Mouse (Mus musculus): ENCODE data around the gene Grhl1. TPM values are rescaled to one million over a fixed set of nuclear protein-coding genes. Genes with fewer than 3 reads are reported as not detected.
"Not testable (repeated sequence)": the region's sequence is repeated elsewhere in the genome, so short reads cannot be mapped to it uniquely, and the experiment has no call there.

Gene Grhl1
- polyA plus RNA-seq (2016; fragmentation: Nextera tagmentation; extraction: Ambion mirVana): 4.1 and 5.1 TPM in 2 replicates

DNA sequence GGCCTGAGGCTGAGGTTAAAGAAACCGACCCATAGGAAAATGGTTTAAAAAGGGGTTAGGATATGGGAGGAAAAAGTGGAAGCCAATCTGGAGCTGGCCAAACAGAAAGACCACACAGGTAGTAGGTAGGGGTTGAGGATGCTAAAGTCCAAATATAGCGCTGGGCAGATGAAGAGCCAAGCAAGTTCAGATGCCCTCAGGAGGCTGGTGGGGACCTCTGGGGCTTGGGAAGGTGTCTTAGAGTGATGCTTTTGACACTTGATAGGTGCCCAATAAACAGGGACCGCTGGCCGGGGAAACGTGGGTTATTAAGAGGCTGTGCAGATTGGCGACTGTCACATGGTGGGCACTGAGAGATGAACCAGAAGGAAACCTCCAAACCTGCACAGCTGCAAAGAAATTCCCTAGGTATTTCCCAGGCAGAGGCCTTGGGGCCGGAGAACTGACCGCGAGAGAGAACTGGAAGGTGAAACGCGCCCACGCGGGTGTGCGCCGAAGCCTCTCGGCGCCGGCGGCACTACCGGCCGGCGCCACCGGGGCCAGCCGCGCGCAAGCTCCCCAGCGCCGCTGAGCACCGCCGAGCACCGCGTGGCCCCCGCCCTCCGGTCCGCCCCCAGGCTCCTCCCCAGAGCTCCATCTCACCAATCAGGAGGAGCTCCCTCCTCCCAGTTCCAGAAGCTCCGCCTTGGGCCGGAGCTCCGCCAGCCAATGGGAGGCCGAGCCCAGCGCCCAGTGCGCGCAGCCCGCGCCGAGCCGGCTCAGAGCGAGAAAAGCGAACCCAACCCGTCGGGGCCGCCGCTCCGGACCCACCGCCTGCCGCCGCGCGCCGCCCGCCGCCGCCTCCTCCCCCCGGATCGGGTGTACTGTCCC, at the start of gene Grhl1:
Grhl1 (plus strand) TSS at position 761 of the 870 bp plus-strand sequence.
- Histone ChIP-seq H3K4me1 (peaks cover 20% of the 10 kb centered on the region), H3K27me3 (ENCODE audit: insufficient read depth, poor library complexity, severe bottlenecking) (peaks cover 23% of the 10 kb centered on the region), H3K9me3 (no peaks in the 10 kb centered on the region), H3K4me3 (peak within 1 kb of the TSS; percentile 88), H3K27ac (peak within 1 kb of the TSS; percentile 89), H3K36me3 (peaks cover 10% of the 10 kb centered on the region)
- peak; percentile 97 for DNase-seq (ENCODE audit: low spot score)
- 2% methylated on average over 64 of the region's 64 CpGs for WGBS

DNA sequence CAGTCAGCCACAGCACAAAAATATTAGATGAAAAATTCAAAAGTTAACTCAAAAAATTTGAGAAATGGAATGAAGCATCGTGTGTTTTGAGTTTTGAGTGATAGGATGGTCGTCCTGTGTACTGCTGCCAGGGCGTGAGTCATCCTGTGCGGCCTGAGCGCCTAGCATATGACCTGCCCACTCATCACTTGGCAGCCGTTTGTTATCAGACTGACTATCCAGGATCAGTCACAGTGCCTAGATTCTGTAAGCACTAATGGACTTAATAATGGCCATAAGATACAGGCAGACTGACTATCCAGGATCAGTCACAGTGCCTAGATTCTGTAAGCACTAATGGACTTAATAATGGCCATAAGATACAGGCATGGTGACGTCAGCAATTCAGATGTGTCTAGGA, 47.0 kb upstream of the Grhl1 start:
- H3K9me3 ChIP-seq; H3K4me3 ChIP-seq; H3K27ac ChIP-seq; H3K4me1 ChIP-seq; H3K27me3 ChIP-seq (ENCODE audit: insufficient read depth, poor library complexity, severe bottlenecking); DNase-seq (ENCODE audit: low spot score): not testable (repeated sequence)
- H3K36me3 ChIP-seq: peaks cover 14% of the 10 kb centered on the region; the same call in 1 of the 2 replicates
- WGBS: 75% methylated on average over 7 of the region's 7 CpGs

- WGBS: 63% methylated on average over 5 of the region's 5 CpGs
- DNase-seq (ENCODE audit: low spot score): no peak
- H3K36me3 ChIP-seq: 0 out of 2 replicates have a peak, but pooled peaks cover 11% of the 10 kb centered on the region
- no peaks in the 10 kb centered on the region for H3K9me3 ChIP-seq
- H3K4me1 ChIP-seq: no peaks in the 10 kb centered on the region
- no peak overlapping the region for H3K4me3 ChIP-seq
- no peak overlapping the region for H3K27ac ChIP-seq
- H3K27me3 ChIP-seq (ENCODE audit: insufficient read depth, poor library complexity, severe bottlenecking): no peaks in the 10 kb centered on the region
Observed at GRCm38 (mm10) chr12:24536390-24536789, 35.7 kb upstream of the Grhl1 start.

- Histone ChIP-seq H3K27me3 (ENCODE audit: insufficient read depth, poor library complexity, severe bottlenecking) (no peaks in the 10 kb centered on the region), H3K4me3 (no peak overlapping the region), H3K4me1 (no peaks in the 10 kb centered on the region), H3K27ac (no peak overlapping the region), H3K36me3 (0 out of 2 replicates have a peak, but pooled peaks cover 4% of the 10 kb centered on the region), H3K9me3 (no peaks in the 10 kb centered on the region)
- WGBS: 61% methylated on average over 2 of the region's 2 CpGs
- DNase-seq (ENCODE audit: low spot score): no peak
Observed at GRCm38 (mm10) chr12:24537201-24537600, 34.9 kb upstream of the Grhl1 start.

DNA sequence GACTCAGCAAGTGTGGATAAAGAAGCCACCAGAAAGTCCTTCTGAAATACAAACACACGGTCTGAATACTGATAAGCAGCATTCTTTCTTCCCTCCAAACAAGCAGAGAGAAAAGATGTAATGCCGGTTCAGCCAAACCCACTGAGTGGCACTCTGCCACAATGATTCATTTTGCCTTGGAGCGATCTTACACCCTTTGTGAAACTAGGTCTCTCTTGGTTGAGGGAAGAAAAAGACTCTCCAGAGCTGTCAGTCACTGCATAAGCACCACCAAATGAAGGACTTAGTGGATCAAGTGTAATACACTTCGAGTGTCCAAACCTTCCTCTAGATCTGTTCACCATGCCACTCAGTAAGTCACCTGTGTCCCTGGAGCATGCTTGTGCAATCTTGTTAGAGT, 34.1 kb upstream of the Grhl1 start:
- WGBS: 53% methylated on average over 4 of the region's 4 CpGs
- no peaks in the 10 kb centered on the region for H3K36me3 ChIP-seq
- no peaks in the 10 kb centered on the region for H3K9me3 ChIP-seq
- no peak for DNase-seq (ENCODE audit: low spot score)
- H3K27ac ChIP-seq: no peak overlapping the region
- H3K4me3 ChIP-seq: no peak overlapping the region
- no peaks in the 10 kb centered on the region for H3K4me1 ChIP-seq
- no peaks in the 10 kb centered on the region for H3K27me3 ChIP-seq (ENCODE audit: insufficient read depth, poor library complexity, severe bottlenecking)

DNA sequence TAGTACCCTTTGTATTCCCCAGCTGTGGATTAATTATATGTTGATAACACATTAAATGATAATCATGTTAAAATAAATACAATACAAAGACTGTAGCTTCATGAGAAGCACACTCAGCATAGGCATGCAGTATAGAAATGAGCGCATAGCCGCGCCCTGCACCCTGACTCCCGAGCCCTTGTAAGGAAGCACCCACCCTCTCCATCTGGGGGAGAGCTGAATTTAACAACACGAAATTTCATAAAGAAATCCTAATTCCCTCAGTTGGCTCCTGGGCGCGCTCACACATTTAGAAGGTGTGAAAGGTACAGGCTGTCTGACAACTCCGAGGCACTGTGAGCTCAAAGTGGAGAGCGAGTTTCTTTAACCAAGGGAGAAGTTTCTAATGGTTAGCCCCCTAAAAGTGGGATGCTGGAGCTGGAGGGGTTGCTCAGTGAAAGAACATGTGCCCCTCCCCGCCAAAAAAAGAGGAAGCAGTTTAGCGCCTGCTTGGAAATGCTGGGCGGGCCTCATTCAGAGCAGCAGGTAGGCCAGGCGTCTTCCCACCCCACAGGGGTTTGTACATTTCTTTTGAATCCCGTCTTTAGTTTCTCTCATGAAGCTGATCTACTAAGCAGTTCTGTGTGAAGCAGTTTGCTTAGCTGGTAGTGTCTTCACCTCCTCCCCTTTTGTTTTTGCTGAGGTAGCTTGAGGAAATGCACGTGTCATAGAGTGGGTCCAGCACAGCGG, 30.5 kb upstream of the Grhl1 start:
- no peaks in the 10 kb centered on the region for H3K27me3 ChIP-seq (ENCODE audit: insufficient read depth, poor library complexity, severe bottlenecking)
- WGBS: 82% methylated on average over 16 of the region's 16 CpGs
- DNase-seq (ENCODE audit: low spot score): no peak

GRCm38 (mm10) chr12:24547686-24548085, 24.4 kb upstream of the Grhl1 start:
- no peaks in the 10 kb centered on the region for H3K9me3 ChIP-seq
- no peak overlapping the region for H3K27ac ChIP-seq
- no peak for DNase-seq (ENCODE audit: low spot score)
- no peaks in the 10 kb centered on the region for H3K27me3 ChIP-seq (ENCODE audit: insufficient read depth, poor library complexity, severe bottlenecking)
- H3K36me3 ChIP-seq: peaks cover 18% of the 10 kb centered on the region; the same call in 1 of the 2 replicates
- H3K4me1 ChIP-seq: peaks cover 13% of the 10 kb centered on the region; the same call in 1 of the 2 replicates
- WGBS: 90% methylated on average over 8 of the region's 8 CpGs
- H3K4me3 ChIP-seq: no peak overlapping the region

More for the DNA sequence above, 30.5 kb upstream of the Grhl1 start:
- Histone ChIP-seq H3K27ac (no peak overlapping the region), H3K9me3 (no peaks in the 10 kb centered on the region), H3K36me3 (peaks cover 4% of the 10 kb centered on the region; the same call in 1 of the 2 replicates), H3K4me1 (peaks cover 2% of the 10 kb centered on the region; the same call in 1 of the 2 replicates), H3K4me3 (no peak overlapping the region)

DNA sequence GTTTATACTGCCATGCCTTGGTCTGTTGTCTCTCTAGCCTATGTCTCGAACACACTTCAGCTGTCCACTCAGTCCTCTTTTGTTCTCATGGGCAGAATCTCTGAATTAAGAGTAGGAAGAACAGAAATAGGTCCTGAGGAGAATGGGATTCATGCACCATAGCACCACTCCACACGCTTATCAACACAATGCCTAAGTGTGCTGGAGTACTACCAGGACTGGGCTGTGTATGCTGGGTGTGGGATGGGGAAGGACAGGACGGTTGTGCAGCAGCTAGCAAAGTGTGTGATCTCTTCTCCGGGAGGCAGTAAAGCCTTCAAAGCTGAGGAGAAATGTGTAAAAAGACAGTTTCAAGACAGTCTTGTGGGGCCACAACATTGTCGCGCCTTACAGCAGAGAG, 23.2 kb upstream of the Grhl1 start:
- DNase-seq (ENCODE audit: low spot score): no peak
- Histone ChIP-seq H3K4me1 (peaks cover 13% of the 10 kb centered on the region; the same call in 1 of the 2 replicates), H3K36me3 (peaks cover 18% of the 10 kb centered on the region; the same call in 1 of the 2 replicates), H3K27me3 (ENCODE audit: insufficient read depth, poor library complexity, severe bottlenecking) (no peaks in the 10 kb centered on the region), H3K4me3 (no peak overlapping the region), H3K9me3 (no peaks in the 10 kb centered on the region), H3K27ac (no peak overlapping the region)
- 70% methylated on average over 6 of the region's 6 CpGs for WGBS

- Histone ChIP-seq H3K27me3 (ENCODE audit: insufficient read depth, poor library complexity, severe bottlenecking) (no peaks in the 10 kb centered on the region), H3K4me3 (no peak overlapping the region), H3K27ac (0 out of 2 replicates have a peak overlapping the region, but pooled peaks have one; percentile 17), H3K4me1 (peaks cover 21% of the 10 kb centered on the region; the same call in 1 of the 2 replicates), H3K36me3 (peaks cover 9% of the 10 kb centered on the region; the same call in 1 of the 2 replicates), H3K9me3 (no peaks in the 10 kb centered on the region)
- DNase-seq (ENCODE audit: low spot score): no peak
- 54% methylated on average over 2 of the region's 2 CpGs for WGBS
Observed at GRCm38 (mm10) chr12:24552531-24552930, 19.6 kb upstream of the Grhl1 start.

GRCm38 (mm10) chr12:24555976-24556375, 16.1 kb upstream of the Grhl1 start:
- Histone ChIP-seq H3K4me3 (no peak overlapping the region), H3K27me3 (ENCODE audit: insufficient read depth, poor library complexity, severe bottlenecking) (no peaks in the 10 kb centered on the region), H3K9me3 (no peaks in the 10 kb centered on the region), H3K27ac (no peak overlapping the region), H3K36me3 (peaks cover 7% of the 10 kb centered on the region; the same call in 1 of the 2 replicates), H3K4me1 (peaks cover 14% of the 10 kb centered on the region; the same call in 1 of the 2 replicates)
- WGBS: 64% methylated on average over 8 of the region's 8 CpGs
- no peak for DNase-seq (ENCODE audit: low spot score)

- Histone ChIP-seq H3K27ac (peak overlapping the region; percentile 83), H3K4me1 (peaks cover 29% of the 10 kb centered on the region), H3K4me3 (no peak overlapping the region), H3K27me3 (ENCODE audit: insufficient read depth, poor library complexity, severe bottlenecking) (no peaks in the 10 kb centered on the region), H3K9me3 (no peaks in the 10 kb centered on the region), H3K36me3 (peaks cover 6% of the 10 kb centered on the region; the same call in 1 of the 2 replicates)
- DNase-seq (ENCODE audit: low spot score): no peak
- 47% methylated on average over 7 of the region's 7 CpGs for WGBS
Observed at GRCm38 (mm10) chr12:24563395-24563960, 8.6 kb upstream of the Grhl1 start.

- H3K4me3 ChIP-seq: no peak overlapping the region
- no peaks in the 10 kb centered on the region for H3K27me3 ChIP-seq (ENCODE audit: insufficient read depth, poor library complexity, severe bottlenecking)
- no peaks in the 10 kb centered on the region for H3K36me3 ChIP-seq
- no peak for DNase-seq (ENCODE audit: low spot score)
- H3K27ac ChIP-seq: peak overlapping the region; percentile 62
- peaks cover 31% of the 10 kb centered on the region for H3K4me1 ChIP-seq
- WGBS: 70% methylated on average over 6 of the region's 6 CpGs
- H3K9me3 ChIP-seq: no peaks in the 10 kb centered on the region
Observed at GRCm38 (mm10) chr12:24565311-24565710, 6.8 kb upstream of the Grhl1 start.
